Mouse (Mus musculus): ENCODE measurements around the gene Arhgef15.
"Not testable (repeated sequence)": the region's sequence is repeated elsewhere in the genome, so short reads cannot be mapped to it uniquely, and the experiment has no call there.

The Arhgef15 gene

GRCm38 (mm10) chr11:68965845-68966244, 8.6 kb upstream of the Arhgef15 start:
- peak in 1 of 2 experiments; percentile 33 for DNase-seq (ENCODE audit: low spot score in 2 of 2)

GRCm38 (mm10) chr11:68965050-68965449, 7.8 kb upstream of the Arhgef15 start:
- DNase-seq (ENCODE audit: low spot score in 2 of 2) = no peak

- DNase-seq (ENCODE audit: low spot score in 2 of 2) = no peak
These were observed 6.1 kb upstream of the Arhgef15 start for GRCm38 (mm10) chr11:68963405-68963804.

- DNase-seq (ENCODE audit: low spot score in 2 of 2) = not testable (repeated sequence)
These were observed 4.9 kb upstream of the Arhgef15 start for GRCm38 (mm10) chr11:68962159-68962558.

GRCm38 (mm10) chr11:68961596-68961995, 4.3 kb upstream of the Arhgef15 start:
- DNase-seq (ENCODE audit: low spot score in 2 of 2) = no peak

- no peak for DNase-seq (ENCODE audit: low spot score in 2 of 2)
These were observed 691 bp upstream of the Arhgef15 start for GRCm38 (mm10) chr11:68957971-68958370.

- DNase-seq (ENCODE audit: low spot score in 2 of 2) = no peak
These were observed 583 bp downstream of the Arhgef15 start for GRCm38 (mm10) chr11:68956697-68957096.

GRCm38 (mm10) chr11:68956107-68956506, 1.2 kb downstream of the Arhgef15 start:
- DNase-seq (ENCODE audit: low spot score in 2 of 2) = no peak

- no peak for DNase-seq (ENCODE audit: low spot score in 2 of 2)
These were observed 1.8 kb downstream of the Arhgef15 start for GRCm38 (mm10) chr11:68955473-68955872.

GRCm38 (mm10) chr11:68954408-68954807, 2.9 kb downstream of the Arhgef15 start:
- no peak for DNase-seq (ENCODE audit: low spot score in 2 of 2)

- no peak for DNase-seq (ENCODE audit: low spot score in 2 of 2)
These were observed 3.4 kb downstream of the Arhgef15 start for GRCm38 (mm10) chr11:68953903-68954302.

- no peak for DNase-seq (ENCODE audit: low spot score in 2 of 2)
These were observed 9.7 kb downstream of the Arhgef15 start for GRCm38 (mm10) chr11:68947542-68947993.

GRCm38 (mm10) chr11:68946806-68947440, 10.4 kb downstream of the Arhgef15 start:
- DNase-seq (ENCODE audit: low spot score in 2 of 2) = no peak

- no peak for DNase-seq (ENCODE audit: low spot score in 2 of 2)
These were observed 11.3 kb downstream of the Arhgef15 start for GRCm38 (mm10) chr11:68946001-68946400.

GRCm38 (mm10) chr11:68945245-68945644, 12.0 kb downstream of the Arhgef15 start:
- no peak for DNase-seq (ENCODE audit: low spot score in 2 of 2)

- DNase-seq (ENCODE audit: low spot score in 2 of 2) = no peak
These were observed 14.5 kb downstream of the Arhgef15 start for GRCm38 (mm10) chr11:68942731-68943130.

GRCm38 (mm10) chr11:68940516-68940915, 16.8 kb downstream of the Arhgef15 start:
- no peak for DNase-seq (ENCODE audit: low spot score in 2 of 2)

- DNase-seq (ENCODE audit: low spot score in 2 of 2) = peak; percentile 76 to 88
These were observed 17.6 kb downstream of the Arhgef15 start for GRCm38 (mm10) chr11:68939451-68940304.

GRCm38 (mm10) chr11:68936951-68937350, 20.3 kb downstream of the Arhgef15 start:
- not testable (repeated sequence) for DNase-seq (ENCODE audit: low spot score in 2 of 2)

- no peak for DNase-seq (ENCODE audit: low spot score in 2 of 2)
These were observed 23.3 kb downstream of the Arhgef15 start for GRCm38 (mm10) chr11:68933885-68934507.

- no peak for DNase-seq (ENCODE audit: low spot score in 2 of 2)
These were observed 27.3 kb downstream of the Arhgef15 start for GRCm38 (mm10) chr11:68929947-68930346.

- no peak for DNase-seq (ENCODE audit: low spot score in 2 of 2)
These were observed 30.3 kb downstream of the Arhgef15 start, which contains the start of gene Odf4 for GRCm38 (mm10) chr11:68926981-68927380. Gene Odf4 (minus strand): TSS chr11:68927081.
